Mouse (Mus musculus) liver, embryonic 14.5 days (tissue): Measurements from ENCODE around the gene Hsp90ab1. TPM values are rescaled to one million over a fixed set of nuclear protein-coding genes. Genes with fewer than 3 reads are reported as not detected.

Source experiments
- ATAC-seq: fragments of 200-750 bp; cut with Nextera tagmentation; 2 replicates; pipeline ENCODE4 v1.8.0; 2017; ENCODE audit warnings: moderate number of reproducible peaks, mild to moderate bottlenecking, moderate library complexity; ENCODE audit not compliant: insufficient read depth
- DNase-seq, 3 experiments: peaks; one replicate each; pipeline ENCODE4 v3.0.0-alpha.2; 2012 to 2013; ENCODE audit warnings: low read depth in 3 of 3, low spot score in 3 of 3
- H3K27ac ChIP-seq: fragments of 300-500 bp; sonication (generic); 2 replicates; pipeline ENCODE4 v1.5.1; 2014; ENCODE audit warnings: moderate library complexity, mild to moderate bottlenecking, control low read depth, inconsistent platforms
- H3K27me3 ChIP-seq: fragments of 300-500 bp; sonication (generic); 2 replicates; pipeline ENCODE4 v1.6.1; 2014; ENCODE audit warnings: mild to moderate bottlenecking, low read length, moderate library complexity; ENCODE audit not compliant: control insufficient read depth, insufficient read depth
- H3K36me3 ChIP-seq: fragments of 300-500 bp; sonication (generic); replicated peaks from 2 replicates; pipeline ENCODE4 v1.6.1; 2014; ENCODE audit warnings: low read depth; ENCODE audit not compliant: control insufficient read depth, insufficient read depth
- H3K4me1 ChIP-seq, 2 experiments: fragments of 200-500 bp in 1 of 2; fragments of 300-500 bp in 1 of 2; sonication (generic) in 1 of 2; replicated peaks; 2 replicates each; pipeline ENCODE4 v1.6.1; 2012 to 2014; ENCODE audit warnings: antibody characterized with exemption in 1 of 2, inconsistent platforms in 1 of 2, low read length in 1 of 2; ENCODE audit not compliant: control insufficient read depth in 2 of 2, insufficient read depth in 2 of 2
- H3K4me2 ChIP-seq: fragments of 300-500 bp; sonication (generic); 2 replicates; pipeline ENCODE4 v1.6.1; 2014; ENCODE audit warnings: low read depth, mild to moderate bottlenecking, control low read depth, moderate library complexity
- H3K4me3 ChIP-seq, 2 experiments: fragments of 200-500 bp in 1 of 2; fragments of 300-500 bp in 1 of 2; sonication (generic) in 1 of 2; 2 replicates each; pipeline ENCODE4 v1.5.1; 2012 to 2014; ENCODE audit warnings: low read depth in 2 of 2, low read length in 2 of 2, mild to moderate bottlenecking in 2 of 2, control low read depth in 1 of 2, inconsistent platforms in 1 of 2, moderate library complexity in 1 of 2; ENCODE audit not compliant: insufficient read depth in 1 of 2
- H3K9ac ChIP-seq: fragments of 300-500 bp; sonication (generic); replicated peaks from 2 replicates; pipeline ENCODE4 v1.6.1; 2014; ENCODE audit warnings: mild to moderate bottlenecking, control low read depth, moderate library complexity
- H3K9me3 ChIP-seq: fragments of 300-500 bp; sonication (generic); 2 replicates; pipeline ENCODE4 v1.6.1; 2016; ENCODE audit warnings: low read length, mixed read lengths; ENCODE audit not compliant: control insufficient read depth
- CTCF ChIP-seq: IDR thresholded peaks from 2 replicates; pipeline ENCODE4 v1.5.1; 2016; ENCODE audit warnings: antibody characterized with exemption, low read depth, control low read depth
- EP300 ChIP-seq: IDR thresholded peaks from 2 replicates; pipeline ENCODE4 v1.6.1; 2016; ENCODE audit warnings: antibody characterized with exemption, low read depth
- WGBS: fragments of 180-500 bp; shearing (Covaris S2); extraction: QIAGEN DNeasy Blood & Tissue Kit; methylation state at CpG from one replicate; pipeline ENCODE4 v1.1.7; 2014; ENCODE audit not compliant: insufficient replicate concordance; 5-methylcytosine and 5-hydroxymethylcytosine counted together
- polyA plus RNA-seq, 2 experiments: library from polyadenylated mRNA; depleted of rRNA in 1 of 2; stranded (reverse) in 1 of 2; unstranded in 1 of 2; fragments of >200 nt; fragmentation: Nextera tagmentation in 1 of 2; extraction: Ambion mirVana in 1 of 2; gene quantifications; 2 replicates each; pipeline versions ENCODE4 v1.2.1 to v1.2.3; 2012 to 2014

Gene Hsp90ab1
- polyA plus RNA-seq, 2 experiments: 369 to 531 TPM

DNA sequence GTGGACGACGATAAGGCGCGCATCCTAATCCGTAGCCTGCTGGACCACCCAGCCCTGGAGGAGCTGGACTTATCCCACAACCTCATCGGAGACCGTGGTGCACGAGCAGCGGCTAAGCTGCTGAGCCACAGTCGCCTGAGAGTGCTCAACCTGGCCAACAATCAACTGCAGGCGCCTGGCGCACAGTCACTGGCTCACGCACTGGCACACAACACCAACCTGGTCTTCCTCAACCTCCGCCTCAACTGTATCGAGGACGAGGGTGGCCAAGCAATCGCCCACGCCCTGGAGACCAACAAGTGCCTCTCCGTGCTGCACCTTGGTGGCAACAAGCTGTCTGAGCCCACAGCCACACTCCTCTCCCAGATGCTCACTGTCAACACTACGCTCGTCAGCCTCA is 33.4 kb downstream of the Hsp90ab1 start:
- H3K27me3 ChIP-seq: peaks cover 38% of the 10 kb centered on the region
- no peak overlapping the region for H3K9ac ChIP-seq
- DNase-seq: no peak
- no peak for ATAC-seq
- no peak for TF ChIP-seq CTCF
- no peak for TF ChIP-seq EP300
- H3K9me3 ChIP-seq: no peaks in the 10 kb centered on the region
- 55% methylated on average over 21 of the region's 21 CpGs for WGBS
- no peaks in the 10 kb centered on the region for H3K36me3 ChIP-seq
- H3K27ac ChIP-seq: no peak overlapping the region
- no peak overlapping the region for H3K4me2 ChIP-seq
- H3K4me1 ChIP-seq: no peaks in the 10 kb centered on the region
- H3K4me3 ChIP-seq: no peak overlapping the region

DNA sequence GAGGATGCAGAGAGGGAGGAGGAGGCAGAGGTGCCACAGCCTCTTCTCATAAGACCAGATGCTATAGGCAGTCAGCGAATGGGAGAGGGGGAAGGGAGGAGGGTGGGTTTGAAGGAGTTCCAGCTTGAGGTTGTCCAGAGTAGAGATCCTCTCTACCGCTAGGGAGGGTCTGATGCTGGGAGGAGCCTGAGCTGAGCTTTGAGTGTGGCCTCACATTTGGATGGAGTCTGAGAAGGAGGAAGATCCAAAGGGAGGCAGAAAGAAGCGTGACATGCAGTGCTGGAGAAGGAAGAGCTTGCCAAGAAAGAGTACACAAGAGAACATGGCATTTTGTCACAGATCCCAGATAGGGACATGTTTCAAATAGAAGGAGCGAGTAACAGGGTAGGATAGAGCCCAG is 34.7 kb downstream of the Hsp90ab1 start:
- no peaks in the 10 kb centered on the region for H3K9me3 ChIP-seq
- no peak overlapping the region for H3K9ac ChIP-seq
- TF ChIP-seq CTCF (no peak), EP300 (no peak)
- no peak overlapping the region for H3K27ac ChIP-seq
- H3K36me3 ChIP-seq: no peaks in the 10 kb centered on the region
- no peaks in the 10 kb centered on the region for H3K4me1 ChIP-seq
- DNase-seq (no peak), ATAC-seq (no peak)
- H3K4me2 ChIP-seq: no peak overlapping the region
- 36% methylated on average over 4 of the region's 4 CpGs for WGBS
- no peak overlapping the region for H3K4me3 ChIP-seq
- H3K27me3 ChIP-seq: peaks cover 27% of the 10 kb centered on the region

DNA sequence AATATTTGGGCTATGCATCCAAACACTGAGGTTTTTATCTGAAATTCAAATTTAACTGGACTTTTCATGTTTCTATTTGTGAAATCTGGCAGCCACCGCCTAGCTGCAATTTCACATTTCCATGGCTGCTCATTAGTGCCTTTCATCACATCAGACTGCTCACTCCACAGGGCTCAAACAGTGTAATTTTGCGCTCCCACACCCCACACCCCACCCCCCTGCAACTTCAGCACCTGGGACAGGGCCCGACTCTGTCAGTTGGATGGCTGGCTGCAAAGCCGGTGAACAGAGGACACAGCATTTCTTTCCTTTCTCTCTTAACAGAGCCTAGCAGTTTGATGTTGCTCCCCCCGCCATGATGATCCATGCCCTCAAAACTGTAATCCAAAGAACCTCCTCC is 36.8 kb downstream of the Hsp90ab1 start:
- TF ChIP-seq EP300 (no peak), CTCF (no peak)
- H3K4me3 ChIP-seq: no peak overlapping the region
- no peak overlapping the region for H3K4me2 ChIP-seq
- WGBS: 13% methylated on average over 5 of the region's 5 CpGs
- H3K9me3 ChIP-seq: no peaks in the 10 kb centered on the region
- DNase-seq (no peak), ATAC-seq (no peak)
- no peak overlapping the region for H3K9ac ChIP-seq
- no peak overlapping the region for H3K27ac ChIP-seq
- H3K27me3 ChIP-seq: peaks cover 26% of the 10 kb centered on the region
- no peaks in the 10 kb centered on the region for H3K36me3 ChIP-seq
- no peaks in the 10 kb centered on the region for H3K4me1 ChIP-seq

DNA sequence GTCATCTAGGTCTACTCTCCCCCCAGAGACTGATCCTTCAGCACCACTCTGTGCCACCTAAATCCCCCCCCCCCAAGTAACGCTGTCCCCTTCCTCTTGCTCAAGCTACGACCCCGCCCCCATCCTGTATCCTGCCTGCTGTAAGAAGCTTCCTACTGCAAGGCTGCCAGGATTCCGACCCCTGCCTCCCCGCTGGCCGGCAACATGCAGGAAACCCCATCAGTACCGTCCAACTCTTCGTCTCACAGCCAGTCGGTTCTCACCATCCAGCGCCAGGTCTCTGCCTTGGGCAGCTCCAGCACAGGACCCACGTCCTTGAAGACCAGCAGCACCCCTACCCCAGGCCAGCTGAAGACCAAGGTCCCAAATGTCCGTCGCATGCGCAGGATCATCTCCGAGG is 40.2 kb downstream of the Hsp90ab1 start:
- Histone ChIP-seq H3K4me1 (no peaks in the 10 kb centered on the region), H3K4me2 (no peak overlapping the region), H3K36me3 (no peaks in the 10 kb centered on the region), H3K27ac (no peak overlapping the region), H3K9me3 (no peaks in the 10 kb centered on the region), H3K27me3 (peaks cover 28% of the 10 kb centered on the region), H3K4me3 (no peak overlapping the region), H3K9ac (no peak overlapping the region)
- ATAC-seq (no peak), DNase-seq (no peak)
- whole genome bisulfite sequencing: 31% methylated on average over 15 of the region's 15 CpGs
- no peak for TF ChIP-seq EP300
- no peak for TF ChIP-seq CTCF

DNA sequence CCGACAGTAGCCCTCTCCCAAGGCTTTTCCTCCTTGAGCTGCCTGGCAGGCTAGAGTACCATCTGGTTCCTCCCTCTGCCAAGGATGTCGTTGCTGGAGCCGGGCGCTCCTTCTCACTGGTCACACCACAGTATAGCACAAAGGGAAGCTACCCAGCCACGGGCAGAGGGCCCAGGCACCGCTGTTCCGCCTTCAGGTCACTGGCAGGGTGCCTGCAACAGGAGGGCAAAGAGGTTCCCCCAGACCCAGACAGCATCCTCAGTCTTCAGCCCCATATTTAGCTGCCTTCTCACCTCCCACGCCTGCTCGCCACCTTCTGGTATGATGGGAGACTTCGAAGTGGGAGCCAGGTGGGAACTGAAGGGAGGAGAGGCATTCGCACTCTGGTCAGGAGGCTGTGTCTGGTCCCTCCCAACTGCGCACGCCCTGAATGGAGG is 42.7 kb downstream of the Hsp90ab1 start:
- no peak overlapping the region for H3K4me3 ChIP-seq
- H3K4me2 ChIP-seq: no peak overlapping the region
- H3K9ac ChIP-seq: no peak overlapping the region
- H3K27me3 ChIP-seq: peaks cover 16% of the 10 kb centered on the region
- WGBS: 34% methylated on average over 13 of the region's 13 CpGs
- no peaks in the 10 kb centered on the region for H3K36me3 ChIP-seq
- ATAC-seq (no peak), DNase-seq (no peak)
- TF ChIP-seq EP300: no peak
- TF ChIP-seq CTCF: no peak
- no peaks in the 10 kb centered on the region for H3K9me3 ChIP-seq
- H3K4me1 ChIP-seq: no peaks in the 10 kb centered on the region
- no peak overlapping the region for H3K27ac ChIP-seq

DNA sequence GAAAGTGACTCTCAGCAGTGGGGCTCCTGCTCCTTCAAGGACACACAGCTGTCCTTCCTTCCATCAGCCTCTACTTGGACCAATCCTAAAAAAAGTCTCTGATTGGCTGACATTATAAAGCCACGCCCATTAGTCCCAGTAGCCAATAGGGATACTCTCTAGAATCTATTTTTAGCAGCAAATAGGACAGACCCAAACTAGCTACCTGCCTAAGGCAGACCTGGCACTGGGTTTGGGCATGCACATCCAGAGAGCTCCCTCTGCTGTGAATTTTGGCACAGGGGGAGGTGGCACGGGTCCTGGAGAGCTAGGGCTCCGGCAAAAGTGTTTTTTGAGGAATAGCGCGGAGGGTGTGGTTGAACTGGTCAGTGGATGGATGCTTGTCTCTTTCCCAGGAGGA is 46.5 kb downstream of the Hsp90ab1 start:
- 30% methylated on average over 5 of the region's 5 CpGs for WGBS
- Histone ChIP-seq H3K9me3 (no peaks in the 10 kb centered on the region), H3K36me3 (no peaks in the 10 kb centered on the region), H3K4me3 (no peak overlapping the region), H3K27ac (no peak overlapping the region), H3K4me2 (no peak overlapping the region), H3K9ac (no peak overlapping the region), H3K27me3 (peaks cover 3% of the 10 kb centered on the region), H3K4me1 (peaks cover 0 to 4% of the 10 kb centered on the region in 2 experiments; a peak in 1 of 4 replicates)
- DNase-seq: no peak
- ATAC-seq: no peak
- TF ChIP-seq EP300 (no peak), CTCF (no peak)
